Mouse (Mus musculus): ENCODE results near the gene Btg1.

DNA sequence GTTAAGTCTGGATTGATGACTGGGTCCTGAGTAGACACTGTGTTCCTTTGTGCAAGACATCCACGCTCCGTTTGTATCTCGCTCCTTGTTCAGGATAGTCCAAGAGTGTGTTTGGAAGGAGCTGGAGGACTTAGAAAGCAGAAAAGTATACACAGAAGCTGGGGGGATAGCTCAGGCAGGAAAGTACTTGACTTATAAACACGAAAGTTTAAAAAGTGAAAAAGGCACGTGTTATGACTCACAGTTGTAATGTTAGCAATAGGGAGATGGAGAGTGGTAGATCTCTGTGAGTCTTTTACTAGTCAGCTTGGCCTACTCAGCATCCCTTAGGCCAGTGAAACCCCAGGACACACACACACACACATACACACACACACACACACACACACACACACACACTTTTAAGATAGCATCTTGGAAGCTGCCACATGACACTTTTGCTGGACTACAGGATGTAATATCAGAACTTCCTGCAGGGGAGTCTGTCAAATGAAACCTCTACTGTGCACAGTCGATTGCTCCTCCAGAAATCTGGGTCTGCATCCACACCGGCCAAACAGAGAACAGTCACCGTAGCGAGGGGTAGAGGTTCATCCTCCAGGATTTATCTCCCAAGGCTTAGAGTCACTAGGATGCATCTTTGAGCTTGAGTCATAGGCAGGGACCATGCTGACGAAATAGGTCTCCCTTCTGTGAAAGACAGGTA, 43.6 kb downstream of the Btg1 start:
- TF ChIP-seq CTCF (IDR thresholded peaks at IDR 0.05) (no peak), POLR2A (IDR thresholded peaks at IDR 0.05; ENCODE audit: insufficient read depth, low read depth, low read length) (no peak), EP300 (IDR thresholded peaks at IDR 0.05; ENCODE audit: insufficient read depth, low read depth, low read length) (no peak)
